Mouse (Mus musculus) gastrocnemius, adult 8-10 months (tissue): ENCODE measurements around the gene Tent2. TPM values are rescaled to one million over a fixed set of nuclear protein-coding genes. Genes with fewer than 3 reads are reported as not detected.
A peak's percentile ranks its signal among the peaks of the same experiment; 100 is the strongest.

Experiments used
- DNase-seq, 2 experiments: peaks; one replicate each; pipeline ENCODE4 v3.0.0; 2022; ENCODE audit warnings: low spot score in 2 of 2
- total RNA-seq, 4 experiments: library from RNA; stranded (reverse); gene quantifications; 2 replicates each; pipeline ENCODE4 v1.2.4; 2022

The Tent2 gene
- total RNA-seq, 4 experiments from 2014 or later: 8.1 to 10.7 (median 10.1) TPM

GRCm38 (mm10) chr13:93143819-93144283, 48.3 kb downstream of the Tent2 start:
- peak in 1 of 2 experiments; percentile 45 for DNase-seq

GRCm38 (mm10) chr13:93141184-93141583, 51.0 kb downstream of the Tent2 start:
- peak in 1 of 2 experiments; percentile 23 for DNase-seq

DNA sequence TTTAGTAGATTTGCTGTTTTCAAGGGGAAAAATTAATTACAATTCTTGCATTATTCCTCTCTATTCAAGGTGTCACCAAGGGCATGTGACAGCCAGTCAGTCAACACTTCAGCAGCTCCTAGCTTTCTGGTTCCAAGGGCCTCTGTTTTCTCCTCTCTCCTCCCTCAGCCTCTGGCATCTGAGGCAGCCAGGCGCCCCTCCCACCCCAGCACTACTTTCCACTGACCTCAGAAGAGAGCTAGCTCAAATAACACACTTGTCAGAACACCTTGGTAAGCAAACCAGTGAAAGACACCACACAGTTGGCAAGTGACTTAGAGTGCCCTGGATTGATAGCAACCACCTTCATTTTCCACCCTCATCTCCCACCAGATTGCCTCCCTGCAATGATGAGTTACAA, 54.1 kb downstream of the Tent2 start:
- DNase-seq: peak; percentile 69 to 73

GRCm38 (mm10) chr13:93137098-93137497, 55.1 kb downstream of the Tent2 start:
- peak in 1 of 2 experiments; percentile 39 for DNase-seq

GRCm38 (mm10) chr13:93136251-93136650, 55.9 kb downstream of the Tent2 start:
- peak in 1 of 2 experiments; percentile 40 for DNase-seq

DNA sequence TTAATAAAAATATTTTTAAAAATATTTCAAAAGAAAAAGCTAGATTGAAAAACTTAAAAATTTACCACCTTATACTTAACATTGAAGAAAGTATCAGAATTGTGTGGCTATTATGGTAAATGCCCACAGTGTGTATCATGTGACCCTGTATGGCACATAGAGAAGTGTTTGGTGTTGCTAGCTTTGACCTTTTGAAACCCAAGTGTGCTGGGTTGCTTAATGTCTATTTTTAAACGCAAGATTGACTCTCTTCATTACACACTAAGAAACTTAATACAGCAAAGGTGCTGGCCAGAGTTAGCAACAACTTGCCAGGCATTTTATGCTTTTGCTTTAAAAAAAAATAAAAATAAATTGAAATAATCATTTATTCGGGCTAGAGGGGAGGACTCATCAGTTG, 56.7 kb downstream of the Tent2 start:
- DNase-seq: no peak

DNA sequence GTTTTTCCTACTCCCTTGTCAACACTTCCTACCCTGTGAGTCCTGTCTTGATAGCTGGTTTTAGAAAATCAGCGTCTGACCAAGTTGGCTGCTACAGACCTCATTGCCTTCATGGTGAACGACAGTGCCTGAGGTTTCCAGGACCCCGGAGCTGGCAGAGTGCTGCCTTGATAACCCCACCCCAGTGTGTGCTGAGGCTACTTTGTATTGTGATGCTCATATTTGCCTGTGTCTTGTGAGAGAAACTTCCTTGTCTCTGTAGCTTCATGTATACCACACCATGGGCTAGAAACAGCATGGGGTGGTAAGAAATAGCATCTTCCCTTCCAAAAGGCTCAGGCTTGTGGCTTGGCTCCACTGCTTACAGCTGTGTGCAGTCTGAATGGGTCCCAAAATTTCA, 61.5 kb downstream of the Tent2 start:
- DNase-seq: no peak

- DNase-seq: no peak
These were observed 63.2 kb downstream of the Tent2 start for GRCm38 (mm10) chr13:93128961-93129360.

DNA sequence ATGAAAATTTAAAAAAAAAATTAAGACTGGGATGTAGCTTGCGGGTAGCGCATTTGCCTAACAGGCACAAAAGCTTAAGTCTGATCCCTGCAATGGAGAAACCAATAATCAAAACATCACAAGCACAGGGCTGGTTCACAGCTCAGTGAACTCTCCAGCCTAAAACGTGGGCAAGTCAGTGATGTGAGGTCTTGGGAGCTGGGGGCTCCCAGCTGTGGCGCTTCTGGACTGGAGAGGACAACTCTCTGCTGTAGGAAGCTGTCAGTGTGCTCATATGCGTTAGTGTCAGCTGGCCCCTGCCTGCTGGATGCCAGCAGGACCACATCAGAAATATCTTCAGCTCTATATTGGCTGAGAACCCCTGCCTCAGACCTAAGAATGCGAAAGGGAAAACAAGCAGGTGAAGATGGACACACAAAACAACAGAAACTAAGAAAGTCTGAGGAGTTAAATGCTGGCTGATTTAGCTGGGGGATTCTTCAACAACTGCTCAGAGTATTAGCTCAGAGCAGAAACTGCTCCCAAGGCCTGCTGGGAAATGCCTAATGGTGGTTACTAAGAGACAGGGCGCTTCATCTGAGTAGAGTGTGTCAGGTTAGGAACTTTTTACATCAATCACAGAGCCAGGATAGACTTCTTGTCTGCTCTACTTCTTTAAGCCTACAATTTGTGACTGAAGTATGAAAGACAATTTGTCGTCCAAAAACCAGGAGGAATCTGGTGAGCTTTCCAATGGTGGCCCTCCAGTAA, 63.9 kb downstream of the Tent2 start:
- DNase-seq: no peak

GRCm38 (mm10) chr13:93122321-93122720, 69.9 kb downstream of the Tent2 start:
- DNase-seq: no peak

DNA sequence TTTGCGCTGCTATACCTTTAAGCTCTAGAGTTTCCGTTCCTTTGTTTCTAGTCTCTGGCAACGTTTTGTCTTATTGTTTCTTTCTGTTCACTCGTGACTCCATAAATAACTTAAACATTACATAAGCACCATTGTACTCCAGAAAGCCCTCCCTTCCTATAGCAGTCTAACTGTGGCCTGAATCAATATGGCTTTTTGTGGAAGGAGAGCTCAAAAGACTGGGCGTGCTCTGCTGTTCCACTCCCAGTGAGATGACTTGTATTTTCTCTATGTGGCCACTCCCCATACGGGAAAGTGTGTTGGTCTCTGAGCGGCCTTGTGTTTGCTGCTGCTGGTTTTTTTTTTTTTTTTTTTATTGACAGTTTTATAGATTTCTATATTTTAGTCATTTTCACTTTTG, 74.9 kb downstream of the Tent2 start:
- DNase-seq: no peak

- DNase-seq: no peak
These were observed 89.7 kb downstream of the Tent2 start for GRCm38 (mm10) chr13:93102340-93103090.

DNA sequence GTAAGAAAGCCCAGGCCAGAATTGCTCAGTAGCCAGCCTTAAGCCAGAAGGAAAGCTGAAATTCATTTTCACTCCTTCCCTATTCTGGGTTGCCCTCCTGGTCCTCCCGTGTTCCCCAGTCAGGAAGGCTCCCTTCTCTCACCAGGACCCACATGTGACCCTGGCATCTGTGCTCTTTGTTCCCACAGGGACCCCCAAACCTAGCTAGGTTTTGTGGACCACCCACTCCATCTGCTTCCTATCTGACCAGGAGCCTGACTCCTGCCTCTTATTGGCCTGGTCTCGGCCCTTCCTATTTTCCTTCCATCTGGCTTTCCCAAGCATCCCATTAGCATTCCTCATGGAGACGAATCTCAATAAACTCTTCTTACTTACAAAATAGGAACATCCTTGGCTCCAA, 93.6 kb downstream of the Tent2 start:
- no peak for DNase-seq

- no peak for DNase-seq
These were observed 95.5 kb downstream of the Tent2 start for GRCm38 (mm10) chr13:93096643-93097042.

Other genes with a start within 250 kb of the Tent2 start
- 1,000 to 10,000 TPM; 1,379 to 2,047 (median 1,612) TPM for gene Cmya5, start 47.7 kb downstream of the Tent2 start, total RNA-seq
- 100 to 1,000 TPM in 3 of 4 experiments, 10 to 100 TPM in 1; 96.5 to 140 (median 113) TPM for gene Homer1, start 107.2 kb upstream of the Tent2 start, total RNA-seq